Comparison of ENCODE assay signal across 16 mouse cellular contexts in the genomic region with DNA sequence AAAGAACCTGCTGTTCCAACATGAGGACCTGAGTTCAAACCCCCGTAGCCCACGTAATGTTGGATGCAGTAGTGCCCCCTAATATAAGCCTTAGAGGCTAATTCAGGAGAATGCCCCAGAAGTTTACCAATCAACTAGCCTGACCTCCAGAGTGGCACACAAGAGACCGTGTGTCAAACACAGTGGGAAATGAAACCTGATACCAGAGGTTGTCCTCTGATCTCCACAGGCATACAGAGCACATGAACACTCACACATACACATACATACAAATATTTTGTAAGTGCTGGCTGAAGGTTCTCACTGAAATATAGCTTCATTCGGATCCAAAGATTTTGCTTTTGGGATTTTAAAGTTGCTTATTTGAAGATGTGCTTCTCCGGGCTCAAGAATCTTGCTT. TPM values are rescaled to one million over a fixed set of nuclear protein-coding genes. Genes with fewer than 3 reads are reported as not detected.
DNase-seq lines count a peak whose midpoint lies in the region; ATAC-seq lines count a peak whose summit lies in the region.
"Had no signal": no experiment of that assay in that cellular context is flagged by ENCODE, and none has a peak within 500 bp of the region (broad histone marks: within the 10 kb centered on the region; RNA-seq: fewer than 3 reads in every experiment).

No protein-coding gene starts in this region.

- H3K4me2 ChIP-seq in embryonic facial prominence, embryonic 11.5 days (ENCODE audit: low read depth, low read length) = no peak overlapping the region
- no peak overlapping the region; the same call in 1 of the 2 replicates for H3K4me2 ChIP-seq in midbrain, embryonic 14.5 days (ENCODE audit: low read length)
- H3K4me2 ChIP-seq in midbrain, embryonic 11.5 days = no peak overlapping the region
- H3K4me2 ChIP-seq in hindbrain, embryonic 14.5 days (replicated peaks) = no peak overlapping the region
- H3K4me2 ChIP-seq: heart, embryonic 15.5 days; hindbrain, embryonic 15.5 days; limb, embryonic 15.5 days had no signal

- WGBS in embryonic facial prominence, embryonic 11.5 days = 66% methylated on average over 5 of the region's 5 CpGs
- 71% methylated on average over 5 of the region's 5 CpGs for WGBS in embryonic facial prominence, embryonic 10.5 days
- 69% methylated on average over 5 of the region's 5 CpGs for WGBS in midbrain, embryonic 14.5 days
- WGBS in midbrain, embryonic 11.5 days = 68% methylated on average over 5 of the region's 5 CpGs
- whole genome bisulfite sequencing in hindbrain, embryonic 14.5 days = 65% methylated on average over 5 of the region's 5 CpGs

- no peak overlapping the region for H3K9ac ChIP-seq in embryonic facial prominence, embryonic 11.5 days (replicated peaks; ENCODE audit: low read length)
- no peak overlapping the region for H3K9ac ChIP-seq in midbrain, embryonic 14.5 days (replicated peaks; ENCODE audit: low read length)
- H3K9ac ChIP-seq in midbrain, embryonic 11.5 days (ENCODE audit: low read length) = no peak overlapping the region
- no peak overlapping the region for H3K9ac ChIP-seq in hindbrain, embryonic 14.5 days
- H3K9ac ChIP-seq: heart, embryonic 15.5 days; hindbrain, embryonic 15.5 days; limb, embryonic 15.5 days had no signal

- peak; percentile 17 for DNase-seq in embryonic facial prominence, embryonic 11.5 days (ENCODE audit: low spot score)
- no peak for DNase-seq in embryonic facial prominence, embryonic 10.5 days (ENCODE audit: low spot score)
- DNase-seq in midbrain, embryonic 14.5 days = no peak
- DNase-seq in midbrain, embryonic 11.5 days (ENCODE audit: low spot score, missing footprints) = no peak
- no peak for DNase-seq in hindbrain, embryonic 14.5 days (ENCODE audit: low spot score)
- no peak for DNase-seq in kidney, postnatal 36 days

- no peak overlapping the region for H3K27ac ChIP-seq in embryonic facial prominence, embryonic 11.5 days (replicated peaks; ENCODE audit: low read depth, low read length)
- no peak overlapping the region for H3K27ac ChIP-seq in embryonic facial prominence, embryonic 10.5 days (replicated peaks)
- H3K27ac ChIP-seq in midbrain, embryonic 14.5 days (replicated peaks; ENCODE audit: low read depth, low read length) = no peak overlapping the region
- no peak overlapping the region for H3K27ac ChIP-seq in midbrain, embryonic 11.5 days (ENCODE audit: low read depth, low read length)
- H3K27ac ChIP-seq in hindbrain, embryonic 14.5 days = no peak overlapping the region
- H3K27ac ChIP-seq: heart, adult 2 months; heart, embryonic 15.5 days; hindbrain, embryonic 15.5 days; limb, embryonic 15.5 days had no signal

- H3K36me3 ChIP-seq in embryonic facial prominence, embryonic 11.5 days (replicated peaks; ENCODE audit: control insufficient read depth, insufficient read depth, low read depth, low read length) = no peaks in the 10 kb centered on the region
- H3K36me3 ChIP-seq in embryonic facial prominence, embryonic 10.5 days (replicated peaks) = no peaks in the 10 kb centered on the region
- H3K36me3 ChIP-seq in midbrain, embryonic 14.5 days (ENCODE audit: control insufficient read depth, insufficient read depth, low read length) = no peaks in the 10 kb centered on the region
- H3K36me3 ChIP-seq in midbrain, embryonic 11.5 days (ENCODE audit: control insufficient read depth, insufficient read depth, low read length) = no peaks in the 10 kb centered on the region
- no peaks in the 10 kb centered on the region for H3K36me3 ChIP-seq in hindbrain, embryonic 14.5 days (replicated peaks; ENCODE audit: control insufficient read depth, insufficient read depth)
- H3K36me3 ChIP-seq: heart, embryonic 15.5 days; hindbrain, embryonic 15.5 days; limb, embryonic 15.5 days had no signal

- H3K4me3 ChIP-seq in embryonic facial prominence, embryonic 11.5 days (ENCODE audit: low read depth, low read length) = no peak overlapping the region
- H3K4me3 ChIP-seq in embryonic facial prominence, embryonic 10.5 days = no peak overlapping the region
- no peak overlapping the region for H3K4me3 ChIP-seq in midbrain, embryonic 14.5 days (replicated peaks; ENCODE audit: low read depth, low read length)
- H3K4me3 ChIP-seq in midbrain, embryonic 11.5 days (ENCODE audit: low read depth, low read length) = no peak overlapping the region
- H3K4me3 ChIP-seq in hindbrain, embryonic 14.5 days (replicated peaks; ENCODE audit: low read length) = no peak overlapping the region
- H3K4me3 ChIP-seq: heart, adult 2 months; heart, embryonic 15.5 days; hindbrain, embryonic 15.5 days; limb, embryonic 15.5 days; megakaryocyte, embryonic 14.5 days had no signal

- H3K4me1 ChIP-seq in embryonic facial prominence, embryonic 11.5 days (ENCODE audit: control insufficient read depth, insufficient read depth, low read length) = no peaks in the 10 kb centered on the region
- H3K4me1 ChIP-seq in embryonic facial prominence, embryonic 10.5 days = peaks cover 5% of the 10 kb centered on the region
- H3K4me1 ChIP-seq in midbrain, embryonic 14.5 days (ENCODE audit: control insufficient read depth, insufficient read depth, low read length) = 0 out of 2 replicates have a peak, but pooled peaks cover 3% of the 10 kb centered on the region
- H3K4me1 ChIP-seq in midbrain, embryonic 11.5 days (ENCODE audit: control insufficient read depth, insufficient read depth, low read length) = no peaks in the 10 kb centered on the region
- peaks cover 5% of the 10 kb centered on the region; the same call in 1 of the 2 replicates for H3K4me1 ChIP-seq in hindbrain, embryonic 14.5 days (replicated peaks; ENCODE audit: control insufficient read depth, insufficient read depth, low read length)
- H3K4me1 ChIP-seq: limb, embryonic 15.5 days had no signal

- no peak for ATAC-seq in embryonic facial prominence, embryonic 11.5 days (replicated peaks; ENCODE audit: insufficient number of reproducible peaks, low FRiP score, low TSS enrichment, low read depth)
- peak; percentile 50; the same call in 1 of the 2 replicates for ATAC-seq in midbrain, embryonic 14.5 days (ENCODE audit: low FRiP score, low TSS enrichment)
- no peak for ATAC-seq in midbrain, embryonic 11.5 days (ENCODE audit: low FRiP score)
- ATAC-seq in hindbrain, embryonic 14.5 days (ENCODE audit: low FRiP score) = 0 out of 2 replicates have a peak, but pooled peaks have one; percentile 40
- no peak for ATAC-seq in inflammation-experienced regulatory T-cells, adult 6 months
- ATAC-seq in monocyte, adult 5-6 weeks (replicated peaks; ENCODE audit: insufficient number of reproducible peaks, low FRiP score, low TSS enrichment, poor library complexity, severe bottlenecking) = no peak

- H3K27me3 ChIP-seq in embryonic facial prominence, embryonic 11.5 days (ENCODE audit: control insufficient read depth, insufficient read depth, low read length) = no peaks in the 10 kb centered on the region
- H3K27me3 ChIP-seq in embryonic facial prominence, embryonic 10.5 days (replicated peaks; ENCODE audit: low read depth, poor library complexity, severe bottlenecking) = no peaks in the 10 kb centered on the region
- no peaks in the 10 kb centered on the region for H3K27me3 ChIP-seq in midbrain, embryonic 14.5 days (ENCODE audit: control insufficient read depth, insufficient read depth, low read length)
- no peaks in the 10 kb centered on the region for H3K27me3 ChIP-seq in midbrain, embryonic 11.5 days (ENCODE audit: control insufficient read depth, insufficient read depth, low read length)
- H3K27me3 ChIP-seq in hindbrain, embryonic 14.5 days (ENCODE audit: control insufficient read depth, insufficient read depth, low read length) = no peaks in the 10 kb centered on the region
- H3K27me3 ChIP-seq: CH12.LX; heart, embryonic 15.5 days; hindbrain, embryonic 15.5 days; limb, embryonic 15.5 days; megakaryocyte, embryonic 14.5 days had no signal

- no peaks in the 10 kb centered on the region for H3K9me3 ChIP-seq in embryonic facial prominence, embryonic 11.5 days (replicated peaks; ENCODE audit: control insufficient read depth, low read length)
- H3K9me3 ChIP-seq in embryonic facial prominence, embryonic 10.5 days = no peaks in the 10 kb centered on the region
- H3K9me3 ChIP-seq in midbrain, embryonic 14.5 days (ENCODE audit: control insufficient read depth, low read length) = no peaks in the 10 kb centered on the region
- no peaks in the 10 kb centered on the region for H3K9me3 ChIP-seq in midbrain, embryonic 11.5 days (ENCODE audit: control insufficient read depth, low read length)
- no peaks in the 10 kb centered on the region for H3K9me3 ChIP-seq in hindbrain, embryonic 14.5 days (ENCODE audit: control insufficient read depth, low read length)
- H3K9me3 ChIP-seq: heart, embryonic 15.5 days; hindbrain, embryonic 15.5 days; limb, embryonic 15.5 days; megakaryocyte, embryonic 14.5 days had no signal

RNA-seq across cellular contexts. Expression of a gene that starts 32.1 kb away (rescaled TPM):
- polyA plus RNA-seq in embryonic facial prominence, embryonic 11.5 days (2014; fragmentation: Nextera tagmentation; extraction: Ambion mirVana) = 0.22 and 0.24 TPM in 2 replicates
- 0.24 and 0.41 TPM in 2 replicates for polyA plus RNA-seq in embryonic facial prominence, embryonic 10.5 days (2016; fragmentation: Nextera tagmentation; extraction: Ambion mirVana)
- polyA plus RNA-seq in midbrain, embryonic 14.5 days (2014; fragmentation: Nextera tagmentation; extraction: Ambion mirVana) = 0.38 TPM in 1 of 2 replicates, not detected in the other
- 0.04 and 0.06 TPM in 2 replicates for polyA plus RNA-seq in midbrain, embryonic 11.5 days (2014; fragmentation: Nextera tagmentation; extraction: Ambion mirVana)
- 0.20 and 0.35 TPM in 2 replicates for polyA plus RNA-seq in hindbrain, embryonic 14.5 days (2014; fragmentation: Nextera tagmentation; extraction: Ambion mirVana)
- polyA plus RNA-seq in inflammation-experienced regulatory T-cells, adult 6 months (2017; shearing (Covaris generic)) = 1 to 10 TPM; 1.8 to 3.5 (median 3.0) TPM
- 2.7 to 6.4 TPM (median 3.0 TPM) in 3 replicates for total RNA-seq in monocyte, adult 5-6 weeks (2017)
- total RNA-seq: gastrocnemius, adult 8-10 months had no signal
- polyA plus RNA-seq: neural tube, embryonic 11.5 days had no signal

Comparison
In these comparisons a context has a peak if more than half of its experiments do, and no peak if none do; other contexts are left out.
1. ATAC-seq: peak in midbrain, embryonic 14.5 days (single experiment) and hindbrain, embryonic 14.5 days (single experiment); none in embryonic facial prominence, embryonic 11.5 days (single experiment), midbrain, embryonic 11.5 days (single experiment), inflammation-experienced regulatory T-cells, adult 6 months (single experiment) and monocyte, adult 5-6 weeks (single experiment).